Mouse (Mus musculus) embryo, embryonic 11 days (tissue): Measurements from ENCODE around the gene Ripor2.

ENCODE experiments used
- DNase-seq: peaks from one replicate; pipeline ENCODE4 v3.0.0-alpha.2; 2015

The Ripor2 gene

GRCm38 (mm10) chr13:24620439-24620838, 38.5 kb downstream of the Ripor2 start:
- peak; percentile 61 for DNase-seq

GRCm38 (mm10) chr13:24623631-24624030, 41.6 kb downstream of the Ripor2 start:
- DNase-seq, result no peak

- no peak for DNase-seq
These were observed 43.1 kb downstream of the Ripor2 start for GRCm38 (mm10) chr13:24625071-24625470.

GRCm38 (mm10) chr13:24626698-24627436, 44.9 kb downstream of the Ripor2 start:
- no peak for DNase-seq

- DNase-seq, result no peak
These were observed 46.2 kb downstream of the Ripor2 start for GRCm38 (mm10) chr13:24628192-24628591.

GRCm38 (mm10) chr13:24629073-24629621, 47.2 kb downstream of the Ripor2 start:
- no peak for DNase-seq

- no peak for DNase-seq
These were observed 48.4 kb downstream of the Ripor2 start for GRCm38 (mm10) chr13:24630364-24630763.

- no peak for DNase-seq
These were observed 51.1 kb downstream of the Ripor2 start for GRCm38 (mm10) chr13:24632988-24633577.

GRCm38 (mm10) chr13:24634346-24635120, 52.5 kb downstream of the Ripor2 start:
- no peak for DNase-seq

- peak; percentile 63 for DNase-seq
These were observed 56.6 kb downstream of the Ripor2 start for GRCm38 (mm10) chr13:24638371-24639214.

- no peak for DNase-seq
These were observed 57.5 kb downstream of the Ripor2 start for GRCm38 (mm10) chr13:24639215-24640165.

- DNase-seq, result no peak
These were observed 58.2 kb downstream of the Ripor2 start for GRCm38 (mm10) chr13:24640166-24640560.

GRCm38 (mm10) chr13:24640836-24641385, 58.9 kb downstream of the Ripor2 start:
- DNase-seq, result no peak

GRCm38 (mm10) chr13:24641491-24642430, 59.8 kb downstream of the Ripor2 start:
- no peak for DNase-seq

GRCm38 (mm10) chr13:24645146-24645545, 63.2 kb downstream of the Ripor2 start:
- no peak for DNase-seq

- no peak for DNase-seq
These were observed 64.3 kb downstream of the Ripor2 start for GRCm38 (mm10) chr13:24646324-24646723.

GRCm38 (mm10) chr13:24647444-24647843, 65.5 kb downstream of the Ripor2 start:
- no peak for DNase-seq

- no peak for DNase-seq
These were observed 66.0 kb downstream of the Ripor2 start for GRCm38 (mm10) chr13:24648027-24648426.

- no peak for DNase-seq
These were observed 66.7 kb downstream of the Ripor2 start for GRCm38 (mm10) chr13:24648668-24649067.

GRCm38 (mm10) chr13:24649099-24649498, 67.1 kb downstream of the Ripor2 start:
- DNase-seq, result no peak
